Mouse (Mus musculus) neural tube, embryonic 10.5 days (tissue): ENCODE results near the gene Borcs6.

Experiments
- DNase-seq: peaks from one replicate; pipeline ENCODE4 v3.0.0-alpha.2; 2017; ENCODE audit warnings: low spot score; ENCODE audit errors: extremely low spot score

The Borcs6 gene

DNA sequence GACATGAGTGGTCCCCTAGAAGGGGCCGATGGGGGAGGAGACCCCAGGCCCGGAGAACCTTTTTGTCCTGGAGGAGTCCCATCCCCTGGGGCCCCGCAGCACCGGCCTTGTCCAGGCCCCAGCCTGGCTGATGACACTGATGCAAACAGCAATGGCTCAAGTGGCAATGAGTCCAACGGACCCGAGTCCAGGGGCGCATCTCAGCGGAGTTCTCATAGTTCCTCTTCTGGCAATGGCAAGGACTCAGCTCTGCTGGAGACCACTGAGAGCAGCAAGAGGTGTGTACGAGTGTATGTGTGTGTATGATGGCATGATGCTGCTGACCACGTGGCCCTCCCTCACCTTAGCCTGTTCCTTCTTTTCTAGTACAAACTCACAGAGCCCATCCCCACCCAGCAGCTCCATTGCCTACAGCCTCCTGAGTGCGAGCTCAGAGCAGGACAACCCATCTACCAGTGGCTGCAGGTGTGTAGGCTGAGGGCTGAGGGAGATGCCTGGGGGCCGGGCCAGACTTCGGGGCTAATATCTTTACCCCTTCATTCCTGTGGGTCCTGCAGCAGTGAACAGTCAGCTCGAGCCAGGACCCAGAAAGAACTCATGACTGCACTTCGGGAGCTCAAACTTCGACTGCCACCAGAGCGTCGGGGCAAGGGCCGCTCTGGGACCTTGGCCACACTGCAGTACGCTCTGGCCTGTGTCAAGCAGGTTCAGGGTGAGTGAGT lies 41.3 kb downstream of the Borcs6 start:
- DNase-seq: no peak

DNA sequence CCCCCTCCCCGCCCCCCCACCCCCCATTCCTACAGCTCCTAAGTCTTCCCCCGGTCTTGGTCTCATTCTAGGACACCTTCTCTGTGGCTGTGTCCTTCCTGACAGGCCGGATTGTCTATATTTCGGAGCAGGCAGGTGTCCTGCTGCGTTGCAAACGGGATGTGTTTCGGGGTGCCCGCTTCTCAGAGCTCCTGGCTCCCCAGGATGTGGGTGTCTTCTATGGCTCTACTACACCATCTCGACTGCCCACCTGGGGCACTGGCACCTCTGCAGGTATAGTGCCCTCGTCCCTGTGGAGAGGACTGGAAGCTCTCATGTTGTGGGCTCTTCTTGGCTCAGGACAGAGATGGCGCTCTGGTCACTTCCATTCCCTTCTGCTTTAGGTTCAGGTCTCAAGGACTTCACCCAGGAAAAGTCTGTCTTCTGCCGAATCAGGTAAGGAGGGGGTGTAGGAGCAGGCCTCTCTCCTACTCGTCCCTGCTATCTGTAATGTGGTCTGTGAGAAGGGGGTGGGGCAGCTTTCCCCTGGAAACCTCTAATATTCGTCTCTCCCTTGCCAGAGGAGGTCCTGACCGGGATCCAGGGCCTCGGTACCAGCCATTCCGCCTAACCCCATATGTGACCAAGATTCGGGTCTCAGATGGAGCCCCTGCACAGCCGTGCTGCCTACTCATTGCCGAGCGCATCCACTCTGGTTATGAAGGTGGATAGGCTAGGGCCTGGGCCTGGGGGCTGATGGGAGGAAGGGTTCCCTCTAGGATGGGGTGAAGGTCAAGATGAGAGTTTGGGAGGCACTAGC lies 42.3 kb downstream of the Borcs6 start:
- no peak for DNase-seq

DNA sequence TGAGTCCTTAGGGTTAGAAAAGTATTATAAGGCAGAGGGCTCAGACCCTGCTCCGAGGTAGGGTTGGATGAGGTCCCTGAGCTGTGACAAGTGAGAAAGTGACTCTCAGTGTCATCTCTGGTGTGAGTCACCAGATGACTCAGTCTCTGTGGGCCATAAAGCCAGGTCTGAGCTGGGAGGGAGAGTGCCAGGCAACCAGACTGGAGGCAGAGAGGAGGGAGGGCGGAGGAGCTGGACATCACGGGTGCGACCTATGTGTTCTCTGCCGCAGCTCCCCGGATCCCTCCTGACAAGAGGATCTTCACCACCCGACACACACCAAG lies 42.8 kb downstream of the Borcs6 start:
- no peak for DNase-seq

DNA sequence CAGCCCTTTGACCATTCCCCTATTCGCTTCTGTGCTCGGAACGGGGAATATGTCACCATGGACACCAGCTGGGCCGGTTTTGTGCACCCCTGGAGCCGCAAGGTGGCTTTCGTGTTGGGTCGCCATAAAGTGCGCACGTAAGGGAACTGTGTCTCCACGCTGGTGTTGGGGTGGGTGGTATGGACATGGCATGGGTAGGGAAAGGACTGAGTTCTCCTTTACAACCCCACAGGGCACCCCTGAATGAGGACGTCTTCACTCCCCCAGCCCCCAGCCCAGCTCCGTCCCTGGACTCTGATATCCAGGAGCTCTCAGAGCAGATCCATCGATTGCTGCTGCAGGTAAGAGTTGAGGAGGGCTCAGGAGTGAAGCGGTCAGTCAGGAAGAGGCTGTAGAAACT lies 43.6 kb downstream of the Borcs6 start:
- DNase-seq: no peak

DNA sequence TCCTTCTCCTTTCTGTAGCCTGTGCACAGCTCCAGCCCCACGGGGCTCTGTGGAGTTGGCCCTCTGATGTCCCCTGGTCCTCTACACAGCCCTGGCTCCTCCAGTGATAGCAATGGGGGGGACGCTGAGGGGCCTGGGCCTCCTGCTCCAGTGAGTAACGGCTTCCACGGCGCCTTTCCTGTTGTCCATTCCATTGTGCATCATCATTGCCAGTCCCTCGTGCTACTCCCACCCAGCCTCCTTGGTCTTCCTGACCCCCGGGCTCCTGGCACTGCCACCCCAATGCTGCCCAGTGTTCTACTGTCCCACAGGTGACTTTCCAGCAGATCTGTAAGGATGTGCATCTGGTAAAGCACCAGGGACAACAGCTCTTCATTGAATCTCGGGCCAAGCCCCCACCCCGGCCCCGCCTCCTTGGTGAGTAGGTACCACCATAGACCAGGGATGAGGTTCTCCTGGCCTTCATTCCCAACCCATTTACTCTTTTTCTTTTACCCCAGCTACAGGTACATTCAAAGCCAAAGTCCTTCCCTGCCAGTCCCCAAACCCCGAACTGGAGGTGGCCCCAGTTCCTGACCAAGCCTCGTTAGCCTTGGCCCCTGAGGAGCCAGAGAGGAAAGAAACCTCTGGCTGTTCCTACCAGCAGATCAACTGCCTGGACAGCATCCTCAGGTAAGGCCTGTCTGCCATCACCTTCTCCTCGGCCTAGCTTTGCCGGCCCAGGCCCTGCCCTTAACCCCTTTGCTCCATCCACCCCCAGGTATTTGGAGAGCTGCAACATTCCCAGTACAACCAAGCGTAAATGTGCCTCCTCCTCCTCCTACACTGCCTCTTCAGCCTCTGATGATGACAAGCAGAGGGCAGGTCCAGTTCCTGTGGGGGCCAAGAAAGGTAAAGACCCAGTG lies 44.3 kb downstream of the Borcs6 start:
- DNase-seq: no peak

DNA sequence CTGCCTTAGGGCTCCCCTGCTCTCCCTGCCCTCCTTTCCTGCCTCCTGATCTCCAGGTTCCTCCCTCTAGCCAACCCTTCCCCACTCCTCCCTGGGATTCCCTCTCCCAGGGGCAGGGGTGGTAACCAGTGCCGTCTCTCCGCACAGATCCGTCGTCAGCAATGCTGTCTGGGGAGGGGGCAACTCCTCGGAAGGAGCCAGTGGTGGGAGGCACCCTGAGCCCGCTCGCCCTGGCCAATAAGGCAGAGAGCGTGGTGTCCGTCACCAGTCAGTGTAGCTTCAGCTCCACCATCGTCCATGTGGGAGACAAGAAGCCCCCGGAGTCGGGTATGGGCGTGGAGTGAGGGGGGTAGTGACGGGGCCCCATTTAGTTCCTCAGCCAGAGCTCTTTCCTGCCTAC lies 45.0 kb downstream of the Borcs6 start:
- no peak for DNase-seq

DNA sequence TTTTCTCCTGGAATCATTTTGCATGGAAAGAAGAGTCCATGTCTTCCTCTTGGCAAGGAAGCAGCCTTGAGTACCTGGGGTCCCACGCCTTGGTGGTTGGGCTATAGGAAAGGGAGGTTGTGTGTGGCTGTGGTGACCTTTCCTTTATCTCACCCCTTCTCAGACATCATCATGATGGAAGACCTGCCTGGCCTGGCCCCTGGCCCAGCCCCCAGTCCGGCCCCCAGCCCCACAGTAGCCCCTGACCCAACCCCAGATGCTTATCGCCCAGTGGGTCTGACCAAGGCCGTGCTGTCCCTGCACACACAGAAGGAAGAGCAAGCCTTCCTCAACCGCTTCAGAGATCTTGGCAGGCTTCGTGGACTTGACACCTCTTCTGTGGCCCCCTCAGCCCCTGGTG lies 45.7 kb downstream of the Borcs6 start:
- DNase-seq: no peak

DNA sequence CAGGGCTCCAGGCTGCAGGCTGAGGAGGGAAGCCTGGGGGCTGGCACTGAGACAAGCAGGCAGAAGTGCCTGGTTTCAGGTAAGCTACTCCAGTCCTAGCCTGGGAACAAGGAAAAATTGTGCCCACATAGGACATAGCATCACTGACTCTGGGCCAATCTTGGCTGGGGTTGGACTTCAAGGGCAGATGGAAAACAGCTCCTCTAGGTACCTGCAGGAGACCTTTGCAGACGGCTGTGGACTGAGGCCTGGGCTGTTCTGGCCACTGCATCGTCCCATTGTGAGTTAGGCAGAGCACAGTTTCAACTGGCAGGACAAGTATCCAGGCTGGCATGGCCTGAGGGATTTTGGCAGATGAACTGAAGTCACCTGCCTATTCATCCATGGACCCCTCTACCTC lies 46.3 kb downstream of the Borcs6 start:
- DNase-seq: no peak

DNA sequence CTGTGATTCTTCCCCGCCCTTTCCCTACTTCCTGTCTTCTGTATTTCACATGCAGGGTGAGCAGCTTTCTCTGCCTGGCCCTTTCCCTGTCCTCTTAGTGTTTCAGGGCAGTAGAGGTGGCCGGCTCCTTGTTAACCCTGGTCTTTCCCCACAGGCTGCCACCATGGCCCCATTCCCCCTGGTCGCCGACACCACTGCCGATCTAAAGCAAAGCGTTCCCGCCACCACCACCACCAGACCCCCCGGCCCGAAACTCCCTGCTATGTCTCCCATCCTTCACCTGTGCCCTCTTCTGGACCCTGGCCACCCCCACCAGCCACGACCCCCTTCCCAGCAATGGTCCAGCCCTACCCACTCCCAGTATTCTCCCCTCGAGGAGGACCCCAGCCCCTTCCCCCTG lies 46.8 kb downstream of the Borcs6 start:
- DNase-seq: no peak

DNA sequence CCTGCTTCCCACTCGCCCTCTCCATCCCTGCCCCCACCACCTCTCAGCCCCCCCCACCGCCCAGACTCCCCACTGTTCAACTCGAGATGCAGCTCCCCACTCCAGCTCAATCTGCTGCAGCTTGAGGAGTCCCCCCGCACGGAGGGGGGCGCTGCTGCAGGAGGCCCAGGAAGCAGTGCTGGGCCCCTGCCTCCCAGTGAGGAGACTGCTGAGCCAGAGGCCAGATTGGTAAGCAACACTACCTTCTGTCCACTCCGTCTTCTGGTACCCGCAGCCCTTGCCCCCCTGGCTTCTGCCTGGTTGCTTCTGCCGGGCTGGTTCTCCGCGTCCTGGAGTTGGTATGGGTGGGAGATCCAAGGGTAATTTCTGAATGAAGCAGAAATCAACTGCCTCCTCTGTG lies 47.3 kb downstream of the Borcs6 start:
- no peak for DNase-seq

DNA sequence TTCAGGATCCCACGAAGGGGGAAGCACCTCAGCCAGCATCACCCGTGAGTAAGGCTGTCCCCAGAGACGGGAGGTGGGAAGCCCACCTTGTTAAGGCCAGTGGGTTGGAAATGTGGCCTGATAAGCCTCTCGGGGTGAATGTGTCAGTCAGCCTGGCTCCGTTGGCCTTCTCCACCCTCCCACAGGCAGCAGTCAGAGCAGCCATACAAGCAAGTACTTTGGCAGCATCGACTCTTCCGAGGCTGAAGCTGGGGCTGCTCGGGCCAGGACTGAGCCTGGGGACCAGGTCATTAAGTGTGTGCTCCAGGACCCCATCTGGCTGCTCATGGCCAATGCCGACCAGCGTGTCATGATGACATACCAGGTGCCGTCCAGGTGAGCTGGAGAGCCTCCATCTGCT lies 48.2 kb downstream of the Borcs6 start:
- DNase-seq: no peak

DNA sequence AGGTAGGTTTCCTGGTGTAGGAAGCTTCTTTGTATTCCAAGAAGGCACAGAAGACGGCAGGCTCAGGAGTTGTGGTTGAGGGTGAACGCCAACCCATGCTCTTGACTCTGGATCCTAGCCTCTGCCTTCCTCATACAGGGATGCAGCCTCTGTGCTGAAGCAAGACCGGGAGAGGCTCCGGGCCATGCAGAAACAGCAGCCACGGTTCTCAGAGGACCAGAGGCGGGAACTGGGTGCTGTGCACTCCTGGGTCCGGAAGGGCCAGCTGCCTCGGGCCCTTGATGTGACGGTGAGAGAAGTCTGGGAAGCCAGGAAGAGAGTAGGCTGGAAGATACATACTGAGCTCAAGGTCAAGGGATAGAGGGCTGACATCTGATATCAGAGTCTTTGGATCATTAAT lies 48.7 kb downstream of the Borcs6 start:
- DNase-seq: no peak

DNA sequence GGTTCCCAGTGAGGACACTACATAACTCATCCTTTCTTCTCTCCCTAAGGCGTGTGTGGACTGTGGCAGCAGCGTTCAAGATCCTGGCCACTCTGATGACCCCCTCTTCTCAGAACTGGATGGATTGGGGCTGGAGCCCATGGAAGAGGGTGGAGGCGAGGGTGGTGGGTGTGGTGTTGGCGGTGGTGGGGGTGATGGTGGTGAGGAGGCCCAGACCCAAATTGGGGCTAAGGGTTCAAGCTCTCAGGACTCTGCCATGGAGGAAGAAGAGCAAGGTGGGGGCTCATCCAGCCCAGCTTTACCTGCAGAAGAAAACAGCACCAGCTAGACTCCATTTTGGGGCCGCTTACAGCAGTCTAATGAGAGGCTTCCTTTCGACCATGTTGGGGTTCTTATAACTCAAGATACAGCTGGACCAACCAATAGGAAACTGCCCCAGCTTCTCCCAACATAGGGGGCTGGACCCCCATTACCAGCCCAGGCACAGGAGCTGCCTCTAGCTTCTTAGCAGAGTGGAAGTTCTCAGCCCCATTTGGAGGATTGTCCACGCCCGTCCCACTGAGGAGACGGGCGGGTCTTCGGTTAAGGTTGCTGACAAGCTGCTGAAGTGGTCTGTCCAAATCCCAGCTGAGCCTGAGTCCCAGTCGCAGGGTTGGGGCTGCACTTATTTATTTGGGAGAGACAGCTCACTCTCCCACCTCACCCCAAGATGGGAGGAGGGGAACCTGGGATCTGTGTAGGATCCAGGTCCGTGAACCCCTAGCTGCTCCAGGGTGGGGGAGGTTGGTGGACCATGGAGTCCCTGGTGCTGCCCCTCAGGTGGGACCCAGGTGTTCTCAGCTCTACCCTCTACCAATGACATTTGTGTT lies 49.7 kb downstream of the Borcs6 start:
- no peak for DNase-seq

DNA sequence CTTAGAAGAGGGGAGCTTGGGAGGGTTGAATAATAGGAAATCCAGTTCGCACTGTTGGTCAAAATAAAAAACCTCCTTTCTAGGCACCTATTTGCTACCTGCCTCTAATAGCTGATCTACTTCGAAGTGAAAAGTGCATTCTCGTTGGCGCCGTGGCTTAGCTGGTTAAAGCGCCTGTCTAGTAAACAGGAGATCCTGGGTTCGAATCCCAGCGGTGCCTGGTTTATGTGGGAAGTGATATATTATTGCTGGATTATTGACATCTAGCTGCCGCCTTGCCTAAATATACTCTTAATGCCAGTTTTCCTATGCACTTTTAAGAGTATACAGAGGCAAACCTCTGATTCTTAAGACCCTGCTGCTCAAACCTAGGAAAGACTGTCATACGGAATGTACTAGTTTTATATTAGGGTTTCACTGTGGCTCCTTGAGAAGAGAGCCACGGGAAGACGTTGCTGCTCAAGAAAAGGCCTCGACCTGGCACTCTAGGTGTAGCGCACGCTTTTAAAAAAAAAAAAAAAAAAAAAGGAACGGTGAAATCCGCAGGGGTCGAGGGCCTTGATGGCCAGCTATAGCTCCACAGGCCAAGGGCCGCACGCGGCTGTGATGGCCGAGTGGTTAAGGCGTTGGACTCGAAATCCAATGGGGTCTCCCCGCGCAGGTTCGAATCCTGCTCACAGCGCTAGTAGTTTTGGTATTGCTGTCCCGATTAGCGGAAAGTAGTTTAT lies 51.0 kb downstream of the Borcs6 start:
- peak; percentile 99 for DNase-seq
